ENCODE assay signal across 8 mouse cellular contexts in genomic region chr14:31000816-31001306, GRCm38 (mm10). TPM values are rescaled to one million over a fixed set of nuclear protein-coding genes. Genes with fewer than 3 reads are reported as not detected.
DNase-seq lines count a peak whose midpoint lies in the region; ATAC-seq and TF ChIP-seq lines count a peak whose summit lies in the region.

No protein-coding gene starts in this region.

- ATAC-seq in erythroblast, adult 5-6 weeks (replicated peaks; ENCODE audit: low FRiP score, poor library complexity, severe bottlenecking) = peak; percentile 42
- no peak for ATAC-seq in stomach, postnatal 0 days (ENCODE audit: low FRiP score, low TSS enrichment)

- H3K4me3 ChIP-seq in testis, adult 2 months (ENCODE audit: control insufficient read depth, low read depth, low read length) = peak overlapping the region; percentile 90
- H3K4me3 ChIP-seq in stomach, postnatal 0 days (ENCODE audit: low read depth, low read length) = peak overlapping the region; percentile 84

- H3K4me1 ChIP-seq in testis, adult 2 months (ENCODE audit: control insufficient read depth, insufficient read depth, low read length) = peaks cover 3% of the 10 kb centered on the region
- no peaks in the 10 kb centered on the region for H3K4me1 ChIP-seq in stomach, postnatal 0 days (replicated peaks; ENCODE audit: control insufficient read depth, insufficient read depth)

- TF ChIP-seq EP300 in stomach, postnatal 0 days (optimal IDR thresholded peaks at IDR 0.05) = no peak

- WGBS in stomach, postnatal 0 days = under 1% methylated on average over 21 of the region's 21 CpGs

- peak overlapping the region; percentile 71 for H3K4me2 ChIP-seq in stomach, postnatal 0 days (replicated peaks; ENCODE audit: low read depth)

- TF ChIP-seq POLR2A in testis, adult 2 months (IDR thresholded peaks at IDR 0.05; ENCODE audit: control insufficient read depth, low read depth, low read length) = no peak

- no peak for TF ChIP-seq CTCF in testis, adult 2 months (IDR thresholded peaks at IDR 0.05; ENCODE audit: control insufficient read depth, insufficient read depth, insufficient replicate concordance, low read depth, low read length)
- no peak for TF ChIP-seq CTCF in stomach, postnatal 0 days (IDR thresholded peaks at IDR 0.05; ENCODE audit: low read depth)

- H3K9me3 ChIP-seq in stomach, postnatal 0 days (ENCODE audit: control insufficient read depth, low read length) = no peaks in the 10 kb centered on the region

- peak overlapping the region; percentile 88 for H3K27ac ChIP-seq in testis, adult 2 months (ENCODE audit: control insufficient read depth, insufficient read depth, low read depth, low read length)
- peak overlapping the region; percentile 96 for H3K27ac ChIP-seq in stomach, postnatal 0 days (replicated peaks)

- H3K36me3 ChIP-seq in testis, adult 2 months (ENCODE audit: control insufficient read depth, insufficient read depth, low read length) = no peaks in the 10 kb centered on the region
- no peaks in the 10 kb centered on the region; the same call in 1 of the 2 replicates for H3K36me3 ChIP-seq in stomach, postnatal 0 days (ENCODE audit: control insufficient read depth, insufficient read depth, low read length)

- intact Hi-C loops in left cerebral cortex, postnatal 36 days (cut with DNase I) = loop anchor here (2.0 kb wide), 2 partner anchors 18 to 50 kb away; partner anchors contain the start of genes Gnl3, Nek4 and Pbrm1

- no peak for DNase-seq in testis, postnatal 10 days (ENCODE audit: low spot score)
- peak; percentile 17 for DNase-seq in liver
- no peak for DNase-seq in stomach, postnatal 0 days (ENCODE audit: low spot score)
- DNase-seq in right cerebral cortex, postnatal 25 days = no peak
- no peak for DNase-seq in left cerebral cortex, postnatal 36 days (ENCODE audit: low spot score in 2 of 2)
- no peak for DNase-seq in frontal cortex, adult 2 months (ENCODE audit: extremely low spot score in 1 of 2, low spot score in 1 of 2)

- H3K9ac ChIP-seq in stomach, postnatal 0 days (ENCODE audit: low read length) = peak overlapping the region; percentile 94

- H3K27me3 ChIP-seq in testis, adult 2 months (ENCODE audit: control insufficient read depth, insufficient read depth, low read length) = no peaks in the 10 kb centered on the region
- no peaks in the 10 kb centered on the region for H3K27me3 ChIP-seq in stomach, postnatal 0 days (ENCODE audit: control insufficient read depth, insufficient read depth, low read length)

RNA-seq across cellular contexts. Expression of gene Glt8d1, which starts 0.3 kb away (rescaled TPM):
- polyA plus RNA-seq in testis, adult 2 months (2012; rRNA removed) = 170 and 200 TPM in 2 replicates
- 6.9 and 18.6 TPM in 2 replicates for total RNA-seq in erythroblast, adult 5-6 weeks (2015; ENCODE audit: low replicate concordance)
- 5.8 and 6.3 TPM in 2 replicates for total RNA-seq in erythroblast, adult 5-6 weeks (2017; ENCODE audit: low replicate concordance)
- polyA plus RNA-seq in stomach, postnatal 0 days (2015; fragmentation: Nextera tagmentation; extraction: Ambion mirVana) = 28.2 and 29.7 TPM in 2 replicates
- total RNA-seq in left cerebral cortex, postnatal 36 days (2021) = 10 to 100 TPM; 27.9 to 43.2 TPM
- polyA plus RNA-seq in frontal cortex, adult 2 months (2012; rRNA removed) = 118 and 124 TPM in 2 replicates

RNA-seq across cellular contexts. Expression of gene Spcs1, which starts 0.6 kb away (rescaled TPM):
- 613 and 684 TPM in 2 replicates for polyA plus RNA-seq in testis, adult 2 months (2012; rRNA removed)
- 64.6 and 77.6 TPM in 2 replicates for total RNA-seq in erythroblast, adult 5-6 weeks (2015; ENCODE audit: low replicate concordance)
- 28.6 and 29.4 TPM in 2 replicates for total RNA-seq in erythroblast, adult 5-6 weeks (2017; ENCODE audit: low replicate concordance)
- polyA plus RNA-seq in stomach, postnatal 0 days (2015; fragmentation: Nextera tagmentation; extraction: Ambion mirVana) = 508 and 513 TPM in 2 replicates
- total RNA-seq in left cerebral cortex, postnatal 36 days (2021) = 100 to 1,000 TPM; 151 to 164 TPM
- 226 and 247 TPM in 2 replicates for polyA plus RNA-seq in frontal cortex, adult 2 months (2012; rRNA removed)

RNA-seq across cellular contexts. Expression of gene Pbrm1, which starts 18.1 kb away (rescaled TPM):
- 8.3 and 8.5 TPM in 2 replicates for polyA plus RNA-seq in testis, adult 2 months (2012; rRNA removed)
- 69.4 and 75.4 TPM in 2 replicates for total RNA-seq in erythroblast, adult 5-6 weeks (2015; ENCODE audit: low replicate concordance)
- total RNA-seq in erythroblast, adult 5-6 weeks (2017; ENCODE audit: low replicate concordance) = 84.8 and 100 TPM in 2 replicates
- 47.8 and 47.9 TPM in 2 replicates for polyA plus RNA-seq in stomach, postnatal 0 days (2015; fragmentation: Nextera tagmentation; extraction: Ambion mirVana)
- total RNA-seq in left cerebral cortex, postnatal 36 days (2021) = 10 to 100 TPM; 50.1 to 57.6 TPM
- polyA plus RNA-seq in frontal cortex, adult 2 months (2012; rRNA removed) = 18.5 and 20.4 TPM in 2 replicates

RNA-seq across cellular contexts. Expression of gene Gnl3, which starts 18.1 kb away (rescaled TPM):
- 16.2 and 18.1 TPM in 2 replicates for polyA plus RNA-seq in testis, adult 2 months (2012; rRNA removed)
- total RNA-seq in erythroblast, adult 5-6 weeks (2015; ENCODE audit: low replicate concordance) = 55.4 and 66.3 TPM in 2 replicates
- total RNA-seq in erythroblast, adult 5-6 weeks (2017; ENCODE audit: low replicate concordance) = 42.4 and 45.2 TPM in 2 replicates
- polyA plus RNA-seq in stomach, postnatal 0 days (2015; fragmentation: Nextera tagmentation; extraction: Ambion mirVana) = 58.0 and 70.7 TPM in 2 replicates
- total RNA-seq in left cerebral cortex, postnatal 36 days (2021) = 10 to 100 TPM; 41.8 to 53.9 TPM
- 61.6 and 64.0 TPM in 2 replicates for polyA plus RNA-seq in frontal cortex, adult 2 months (2012; rRNA removed)

RNA-seq across cellular contexts. Expression of gene Nek4, which starts 49.7 kb away (rescaled TPM):
- polyA plus RNA-seq in testis, adult 2 months (2012; rRNA removed) = 30.3 and 33.4 TPM in 2 replicates
- total RNA-seq in erythroblast, adult 5-6 weeks (2015; ENCODE audit: low replicate concordance) = 0.38 and 1.0 TPM in 2 replicates
- total RNA-seq in erythroblast, adult 5-6 weeks (2017; ENCODE audit: low replicate concordance) = 2.5 and 4.3 TPM in 2 replicates
- 4.1 and 4.2 TPM in 2 replicates for polyA plus RNA-seq in stomach, postnatal 0 days (2015; fragmentation: Nextera tagmentation; extraction: Ambion mirVana)
- 10 to 100 TPM; 17.0 to 19.8 TPM for total RNA-seq in left cerebral cortex, postnatal 36 days (2021)
- 13.4 and 14.3 TPM in 2 replicates for polyA plus RNA-seq in frontal cortex, adult 2 months (2012; rRNA removed)
